Comparison of ENCODE assay signal across 10 mouse cellular contexts in the genomic region with DNA sequence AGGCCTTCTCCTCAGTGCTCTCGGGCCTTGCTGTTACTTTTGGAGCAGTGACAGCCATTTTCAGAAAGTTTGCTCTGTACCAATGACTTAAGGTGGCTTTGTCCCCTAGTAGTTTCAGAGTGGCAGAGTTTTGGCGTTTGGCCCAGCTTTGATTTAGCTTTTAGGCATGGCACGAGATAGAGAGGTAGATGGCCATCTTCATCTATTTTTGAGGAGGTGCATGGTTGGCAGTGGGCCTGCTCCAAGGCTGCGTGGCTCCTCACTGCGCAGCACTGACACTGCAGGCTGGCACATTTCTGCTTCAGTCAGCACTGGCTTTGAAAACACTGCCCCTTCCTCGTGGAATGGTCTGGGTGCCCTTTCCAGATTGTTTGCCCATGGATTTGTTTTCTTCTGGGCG.
DNase-seq lines count a peak whose midpoint lies in the region; ATAC-seq lines count a peak whose summit lies in the region.
"Had no signal": no experiment of that assay in that cellular context is flagged by ENCODE, and none has a peak within 500 bp of the region (broad histone marks: within the 10 kb centered on the region; RNA-seq: fewer than 3 reads in every experiment).

No protein-coding gene starts in this region.

- H3K27me3 ChIP-seq in heart, embryonic 11.5 days (ENCODE audit: control insufficient read depth, insufficient read depth, low read length), result no peaks in the 10 kb centered on the region

- H3K27ac ChIP-seq in heart, embryonic 11.5 days (ENCODE audit: low read depth, low read length), result peak overlapping the region; percentile 29; the same call in 1 of the 2 replicates

- no peak for DNase-seq in heart, adult 8-10 months (ENCODE audit: low spot score)
- peak; percentile 42 for DNase-seq in ovary, postnatal 36 days (ENCODE audit: low spot score)
- DNase-seq in ovary, postnatal 10 days (ENCODE audit: low spot score), result no peak
- DNase-seq in gastrocnemius, postnatal 14 days, result peak; percentile 30
- peak; percentile 34 for DNase-seq in kidney, postnatal 14 days
- DNase-seq in yolk sac, embryonic 10.5 days (ENCODE audit: low spot score), result no peak
- DNase-seq in thymus, adult 18-20 months, result no peak
- DNase-seq: lung, embryonic 14.5 days had no signal

- H3K9me3 ChIP-seq in heart, embryonic 11.5 days (replicated peaks; ENCODE audit: control insufficient read depth, low read length), result no peaks in the 10 kb centered on the region

- no peak for ATAC-seq in heart, embryonic 11.5 days (replicated peaks; ENCODE audit: insufficient number of reproducible peaks, low FRiP score, low TSS enrichment)

- H3K9ac ChIP-seq in heart, embryonic 11.5 days (ENCODE audit: low read depth, low read length), result no peak overlapping the region
- H3K9ac ChIP-seq: lung, embryonic 14.5 days had no signal

- intact Hi-C loops in gastrocnemius, postnatal 14 days (cut with DNase I; ENCODE audit: low total_unique reads), result no loop called here

- H3K4me3 ChIP-seq in heart, embryonic 11.5 days (ENCODE audit: low read depth, low read length), result no peak overlapping the region
- H3K4me3 ChIP-seq: erythroblast, embryonic 14.5 days had no signal

- no peak overlapping the region for H3K4me2 ChIP-seq in heart, embryonic 11.5 days
- H3K4me2 ChIP-seq: lung, embryonic 14.5 days had no signal

- H3K4me1 ChIP-seq in heart, embryonic 11.5 days (ENCODE audit: control insufficient read depth, insufficient read depth, low read length), result peaks cover 20% of the 10 kb centered on the region

- WGBS in heart, embryonic 11.5 days (ENCODE audit: insufficient replicate concordance), result 74% methylated on average over 7 of the region's 7 CpGs

- H3K36me3 ChIP-seq in heart, embryonic 11.5 days (ENCODE audit: control insufficient read depth, insufficient read depth, low read length), result no peaks in the 10 kb centered on the region

Comparison
In these comparisons a context has a peak if more than half of its experiments do, and no peak if none do; other contexts are left out.
1. DNase-seq: peak in ovary, postnatal 36 days (single experiment), gastrocnemius, postnatal 14 days (single experiment) and kidney, postnatal 14 days (single experiment); none in heart, adult 8-10 months (single experiment), ovary, postnatal 10 days (single experiment), yolk sac, embryonic 10.5 days (single experiment) and thymus, adult 18-20 months (0 of 2).